Mouse (Mus musculus): ENCODE results near the gene Sept5. TPM values are rescaled to one million over a fixed set of nuclear protein-coding genes. Genes with fewer than 3 reads are reported as not detected.

Gene Sept5
- total RNA-seq, 2 experiments from 2014 or later, result 2.6 TPM; not detected in 1

DNA sequence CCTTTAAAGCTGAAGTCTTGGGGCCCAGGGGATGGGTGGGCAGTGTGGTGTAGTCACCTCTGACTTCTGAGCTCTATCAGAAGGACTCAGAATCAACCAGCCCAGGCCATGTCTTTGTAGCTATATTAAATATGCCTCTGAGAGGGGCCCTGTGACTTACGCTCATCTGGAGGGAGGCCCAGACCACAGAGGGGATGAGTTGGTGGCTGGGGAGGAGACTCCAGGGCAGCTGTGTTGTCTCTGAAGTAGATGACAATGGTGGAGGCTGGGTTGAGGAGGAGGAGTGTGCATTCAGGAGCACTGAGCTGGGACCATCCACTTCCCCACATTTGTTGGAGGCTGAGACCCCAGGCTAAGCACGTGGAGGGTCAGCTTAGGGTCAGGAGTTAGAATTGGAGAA is 11.5 kb downstream of the Sept5 start:
- no peak for ATAC-seq (replicated peaks; ENCODE audit: poor library complexity, severe bottlenecking)

- ATAC-seq (replicated peaks; ENCODE audit: poor library complexity, severe bottlenecking), result peak; percentile 79
Observed at GRCm38 (mm10) chr16:18617370-18618065, 12.2 kb downstream of the Sept5 start.

DNA sequence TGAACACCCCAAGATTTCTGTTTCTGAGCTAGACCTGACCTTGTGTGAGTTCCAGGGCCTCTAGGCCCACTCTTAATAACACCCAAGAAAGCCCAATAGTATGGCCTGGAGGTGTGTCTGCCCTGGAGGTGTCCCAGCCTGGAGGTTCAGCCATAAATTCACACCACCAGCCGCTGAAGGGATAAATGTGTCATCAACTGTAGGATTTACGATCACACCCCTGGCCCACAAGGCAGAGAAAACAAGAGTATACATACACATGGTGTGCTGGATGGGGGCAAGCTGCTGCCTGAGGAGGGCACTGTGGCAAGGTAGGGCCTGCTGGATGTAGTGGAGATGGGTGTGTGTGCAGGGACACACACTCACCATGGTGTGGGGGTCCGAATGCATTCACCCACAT is 16.5 kb downstream of the Sept5 start:
- no peak for ATAC-seq (replicated peaks; ENCODE audit: poor library complexity, severe bottlenecking)

DNA sequence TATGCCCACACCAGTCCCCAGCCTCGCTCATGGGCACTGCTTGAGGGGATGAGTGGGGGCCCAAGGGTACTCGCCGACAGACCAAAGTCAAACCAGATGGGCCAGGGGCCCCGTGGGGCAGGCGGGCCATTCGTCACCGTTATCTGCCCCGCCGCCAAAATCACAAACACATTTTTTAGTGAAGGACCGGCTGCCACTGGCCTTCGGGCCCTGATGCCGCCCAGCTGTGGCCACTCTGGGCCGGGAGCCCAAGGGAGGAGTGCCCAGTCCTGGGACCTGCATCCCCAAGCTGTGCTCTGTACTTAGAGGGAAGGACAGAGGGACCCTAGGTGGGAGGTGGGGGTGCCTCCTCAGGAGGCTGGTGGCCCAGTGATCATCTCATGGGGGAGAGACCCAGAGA is 18.0 kb downstream of the Sept5 start:
- no peak for ATAC-seq (replicated peaks; ENCODE audit: poor library complexity, severe bottlenecking)

GRCm38 (mm10) chr16:18609099-18609498 is 20.7 kb downstream of the Sept5 start:
- no peak for ATAC-seq (replicated peaks; ENCODE audit: poor library complexity, severe bottlenecking)

- ATAC-seq (replicated peaks; ENCODE audit: poor library complexity, severe bottlenecking), result no peak
Observed at GRCm38 (mm10) chr16:18608226-18608625, 21.5 kb downstream of the Sept5 start.

DNA sequence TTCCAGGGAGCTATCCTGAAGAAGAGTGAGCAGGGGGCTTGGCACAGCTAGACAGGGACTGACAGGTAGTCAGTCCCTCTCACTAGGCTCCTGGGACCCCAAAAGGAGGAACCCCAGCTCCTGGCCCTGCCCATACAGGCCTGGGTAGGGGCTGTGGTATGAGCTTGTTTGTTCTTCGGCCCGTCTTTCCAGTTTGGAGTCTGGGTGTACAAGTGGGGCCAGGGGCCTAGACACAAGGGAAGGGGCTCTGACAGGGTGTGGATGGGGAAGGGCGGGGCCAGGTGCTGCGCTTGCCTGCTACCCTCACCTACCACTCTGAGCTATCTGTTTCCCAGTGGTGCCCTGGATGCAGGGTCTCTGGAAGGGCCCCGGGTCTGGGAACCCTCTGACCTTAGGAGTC is 24.0 kb downstream of the Sept5 start:
- ATAC-seq (replicated peaks; ENCODE audit: poor library complexity, severe bottlenecking), result no peak

GRCm38 (mm10) chr16:18604267-18604701 is 25.5 kb downstream of the Sept5 start:
- ATAC-seq (replicated peaks; ENCODE audit: poor library complexity, severe bottlenecking), result no peak

- no peak for ATAC-seq (replicated peaks; ENCODE audit: poor library complexity, severe bottlenecking)
Observed at GRCm38 (mm10) chr16:18601447-18601846, 28.3 kb downstream of the Sept5 start.

DNA sequence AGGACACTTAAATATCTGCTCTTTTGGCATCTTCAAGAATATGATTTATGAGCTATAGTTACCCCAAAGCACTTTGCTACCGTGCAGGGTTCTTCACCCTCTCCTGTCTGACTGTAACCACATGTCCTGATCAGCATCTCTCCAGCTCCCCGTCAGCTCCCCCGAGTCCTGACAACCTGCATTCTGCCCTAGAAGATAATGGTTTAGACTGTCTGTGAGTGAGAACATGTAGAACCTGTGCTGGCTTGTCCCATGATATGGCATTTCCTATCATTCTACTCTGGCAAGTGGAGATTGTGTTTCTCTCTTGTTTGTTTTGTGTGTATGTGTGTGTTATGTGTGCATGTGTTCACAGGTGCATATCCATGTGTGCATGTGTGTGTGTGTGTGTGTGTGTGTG is 31.7 kb downstream of the Sept5 start:
- no peak for ATAC-seq (replicated peaks; ENCODE audit: poor library complexity, severe bottlenecking)

GRCm38 (mm10) chr16:18596255-18596654 is 33.5 kb downstream of the Sept5 start:
- no peak for ATAC-seq (replicated peaks; ENCODE audit: poor library complexity, severe bottlenecking)

GRCm38 (mm10) chr16:18593930-18594329 is 35.8 kb downstream of the Sept5 start:
- ATAC-seq (replicated peaks; ENCODE audit: poor library complexity, severe bottlenecking), result no peak

DNA sequence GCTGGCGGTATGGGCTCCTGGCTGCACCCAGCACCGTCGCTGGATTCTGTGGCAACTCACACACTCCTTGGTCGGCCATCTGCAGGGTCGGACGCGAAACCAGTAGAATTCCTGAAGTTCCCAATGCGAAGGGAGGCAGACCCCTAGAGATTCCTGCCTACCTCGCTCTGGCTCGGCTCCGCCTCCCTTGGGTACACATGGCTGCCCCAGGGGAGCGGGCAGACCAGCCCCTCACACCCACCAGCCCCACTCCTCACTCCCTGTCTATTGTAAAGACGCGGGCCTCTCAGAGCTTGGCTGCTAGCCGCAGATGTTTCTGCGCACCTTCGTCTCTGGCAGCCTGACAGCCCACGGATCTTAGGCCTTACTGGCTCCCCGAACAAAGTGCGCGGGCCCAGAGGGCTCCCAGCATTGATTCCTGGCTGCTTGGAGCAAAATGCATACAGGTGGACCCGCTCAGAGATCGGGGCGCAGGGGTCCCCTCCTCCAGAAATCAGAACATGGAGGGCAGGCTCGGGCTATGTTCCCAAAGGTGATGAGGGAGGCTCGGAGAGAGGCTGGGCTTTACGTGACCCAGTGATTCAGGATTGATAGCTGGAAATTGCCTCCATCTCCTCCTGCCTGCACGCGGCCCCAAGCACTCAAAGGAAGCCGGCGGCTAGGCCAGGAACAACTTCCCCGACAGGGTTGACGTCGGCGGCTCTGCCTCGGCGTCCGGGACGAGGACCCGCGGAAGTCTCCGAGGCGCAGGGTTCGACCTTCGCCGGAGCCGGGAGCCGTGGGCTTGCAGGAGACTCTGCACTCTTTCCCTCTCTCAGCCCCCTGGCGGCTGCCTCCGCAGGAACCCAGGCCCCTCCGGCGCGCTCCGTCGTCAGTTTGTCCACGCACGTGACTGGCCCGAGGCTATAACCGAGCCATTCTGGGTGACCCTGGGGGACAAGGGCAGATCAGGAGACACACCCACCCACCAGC is 38.4 kb downstream of the Sept5 start:
- peak; percentile 40 for ATAC-seq (replicated peaks; ENCODE audit: poor library complexity, severe bottlenecking)

DNA sequence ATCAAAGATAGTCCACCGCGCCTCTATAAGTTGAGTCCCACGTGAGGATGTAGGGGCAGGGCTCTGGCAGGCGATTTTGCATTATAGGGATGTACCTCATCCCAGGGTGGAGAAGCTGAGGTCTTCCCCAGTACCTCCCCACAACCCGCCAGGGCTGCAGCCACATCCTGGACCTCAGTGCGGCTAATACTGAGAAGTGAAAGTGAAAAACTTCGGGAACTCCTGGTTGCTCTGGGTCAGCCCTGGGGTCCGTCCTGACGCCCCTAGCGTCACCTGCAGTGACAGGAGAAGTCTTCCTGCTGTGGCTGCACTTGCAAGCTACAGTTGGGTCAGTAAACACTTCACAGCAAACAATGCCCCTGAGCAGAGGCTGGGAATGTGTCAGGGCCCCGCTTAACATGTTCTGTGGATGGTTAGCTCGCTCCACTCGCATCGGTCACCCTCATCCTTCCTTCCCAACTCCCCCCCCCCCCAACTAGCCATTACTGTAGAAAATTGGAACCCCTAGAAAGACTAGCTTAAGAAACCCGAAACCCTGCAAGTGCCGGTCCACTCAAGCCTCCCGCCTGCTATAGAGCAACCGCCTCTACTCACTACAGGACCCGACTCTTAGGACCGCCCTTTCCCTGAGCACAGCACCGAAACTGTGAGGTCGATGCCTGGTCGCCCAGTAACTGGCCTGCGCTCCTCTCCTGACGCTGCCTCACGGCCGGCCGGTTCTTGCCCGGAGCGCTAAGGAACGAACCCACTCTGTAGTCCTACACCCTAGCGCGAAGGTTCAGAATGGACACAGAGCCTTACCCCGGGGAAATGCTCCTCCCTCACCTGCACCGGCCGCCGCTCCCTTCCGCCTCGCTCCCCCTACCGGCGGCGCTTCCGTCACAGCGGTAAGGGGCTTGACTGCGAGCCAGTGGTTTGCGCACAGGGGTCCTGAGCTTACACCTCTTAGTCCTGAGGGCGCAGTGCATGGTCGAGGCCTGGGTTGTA is 39.7 kb downstream of the Sept5 start, which contains the start of gene Tbx1:
Gene Tbx1, minus strand, starts transcription at position 868 of the 987 bp plus-strand sequence.
- ATAC-seq (replicated peaks; ENCODE audit: poor library complexity, severe bottlenecking), result peak; percentile 52

- ATAC-seq (replicated peaks; ENCODE audit: poor library complexity, severe bottlenecking), result no peak
Observed at GRCm38 (mm10) chr16:18589080-18589621, 40.6 kb downstream of the Sept5 start.

- ATAC-seq (replicated peaks; ENCODE audit: poor library complexity, severe bottlenecking), result no peak
Observed at GRCm38 (mm10) chr16:18588738-18589055, 41.1 kb downstream of the Sept5 start.

- no peak for ATAC-seq (replicated peaks; ENCODE audit: poor library complexity, severe bottlenecking)
Observed at GRCm38 (mm10) chr16:18587847-18588737, 41.7 kb downstream of the Sept5 start.

GRCm38 (mm10) chr16:18586906-18587546 is 42.7 kb downstream of the Sept5 start:
- ATAC-seq (replicated peaks; ENCODE audit: poor library complexity, severe bottlenecking), result no peak

Measured in granulocyte monocyte progenitor cell, adult 5-6 weeks (primary cell).